Mouse (Mus musculus) gastrocnemius, adult 2 months (tissue): Measurements from ENCODE around the gene Arf4. TPM values are rescaled to one million over a fixed set of nuclear protein-coding genes. Genes with fewer than 3 reads are reported as not detected.

ENCODE experiments used
- DNase-seq: peaks from one replicate; pipeline ENCODE4 v3.0.0; 2022
- H3K27ac ChIP-seq: fragments of 200-600 bp; 2 replicates; pipeline ENCODE4 v1.8.1; 2022; ENCODE audit warnings: mild to moderate bottlenecking
- H3K4me3 ChIP-seq: fragments of 200-600 bp; 2 replicates; pipeline ENCODE4 v1.8.1; 2022; ENCODE audit warnings: mild to moderate bottlenecking, moderate library complexity
- CTCF ChIP-seq: fragments of 200-600 bp; IDR thresholded peaks from 2 replicates; pipeline ENCODE4 v1.8.1; 2022; ENCODE audit warnings: antibody characterized with exemption, mild to moderate bottlenecking, moderate library complexity
- intact Hi-C: fragments of 180-260 bp; cut with DNase I; formaldehyde crosslinking; loops from one replicate; pipeline ENCODE4 v1.15.1; 2025
- long read RNA-seq, 2 experiments: library from polyadenylated mRNA; stranded (forward); transcript quantifications; one replicate each; pipeline ENCODE4 v2.0.0; 2021
- total RNA-seq, 2 experiments: library from RNA; stranded (reverse); gene quantifications; 2 replicates each; pipeline ENCODE4 v1.2.3; 2021

The Arf4 gene
- total RNA-seq, result 10 to 100 TPM; 27.0 to 36.3 TPM
- long read RNA-seq, experiment 1, transcript Arf4-201 (6 exons, 2,165 nt), result major isoform, 40 of 43 reads
- long read RNA-seq, experiment 1, partial matches to known transcripts, result 2 of 43 reads
- long read RNA-seq, experiment 1, other reads (novel, unspliced or antisense), result 1 of 43 reads
- long read RNA-seq, experiment 2, transcript Arf4-201 (6 exons, 2,165 nt), result major isoform, 24 of 24 reads
- long read RNA-seq, experiment 2, partial matches to known transcripts, result 0 of 24 reads
- long read RNA-seq, experiment 2, other reads (novel, unspliced or antisense), result 0 of 24 reads

GRCm38 (mm10) chr14:26637851-26638707 is at the start of gene Arf4:
Gene Arf4 (plus strand): TSS chr14:26638074.
- intact Hi-C loops, result loop anchor here (2.0 to 5.0 kb wide), 3 partner anchors 56 to 149 kb away; partner anchors contain the start of gene Slmap
- peak within 1 kb of the TSS; percentile 94 for H3K4me3 ChIP-seq
- peak; percentile 99 for DNase-seq
- no peak for TF ChIP-seq CTCF
- peak within 1 kb of the TSS; percentile 98 for H3K27ac ChIP-seq

DNA sequence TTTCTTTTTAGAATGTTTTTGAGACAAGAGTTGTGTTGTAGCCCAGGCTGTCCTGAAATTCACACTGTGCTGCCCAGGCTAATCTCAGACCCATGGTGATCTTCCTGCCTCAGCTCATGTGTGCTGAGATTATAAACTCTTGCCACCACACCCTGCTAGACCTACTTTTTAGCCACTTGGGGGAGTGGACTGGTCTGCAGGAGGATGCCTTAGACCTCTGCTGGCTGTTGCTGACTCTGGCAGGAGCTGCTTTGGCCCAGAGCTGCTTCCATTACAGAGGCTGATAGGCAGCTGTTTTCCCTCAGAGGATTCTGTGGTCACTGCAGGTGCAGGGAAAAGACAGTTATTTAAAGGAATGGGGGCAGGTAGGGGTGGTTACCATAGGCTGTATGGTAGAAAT is 46.5 kb upstream of the Arf4 start:
- H3K27ac ChIP-seq, result no peak overlapping the region
- TF ChIP-seq CTCF, result no peak
- intact Hi-C loops, result no loop called here
- DNase-seq, result no peak
- no peak overlapping the region for H3K4me3 ChIP-seq

GRCm38 (mm10) chr14:26593281-26593895 is 44.5 kb upstream of the Arf4 start:
- intact Hi-C loops, result no loop called here
- H3K4me3 ChIP-seq, result no peak overlapping the region
- TF ChIP-seq CTCF, result no peak

DNA sequence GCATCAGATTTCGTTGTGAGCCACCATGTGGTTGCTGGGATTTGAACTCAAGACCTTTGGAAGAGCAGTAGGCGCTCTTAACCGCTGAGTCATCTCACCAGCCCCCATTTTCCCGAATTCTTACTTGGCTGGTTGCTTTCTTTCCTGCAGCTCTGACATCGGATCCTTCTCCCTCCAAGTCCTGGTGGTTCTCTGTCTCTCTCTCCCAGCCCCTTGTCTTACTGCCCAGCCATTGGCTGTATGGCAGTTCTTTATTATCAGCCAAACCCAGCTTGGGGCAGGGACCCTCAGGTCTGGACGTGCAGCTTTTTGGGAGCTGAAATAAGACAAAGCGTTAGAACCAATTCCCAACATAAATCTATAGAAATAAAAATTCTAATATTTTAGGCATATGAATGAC is 42.7 kb upstream of the Arf4 start:
- intact Hi-C loops, result no loop called here
- DNase-seq, result no peak
- TF ChIP-seq CTCF, result no peak

More at GRCm38 (mm10) chr14:26593281-26593895, 44.5 kb upstream of the Arf4 start:
- no peak for DNase-seq
- no peak overlapping the region for H3K27ac ChIP-seq

DNA sequence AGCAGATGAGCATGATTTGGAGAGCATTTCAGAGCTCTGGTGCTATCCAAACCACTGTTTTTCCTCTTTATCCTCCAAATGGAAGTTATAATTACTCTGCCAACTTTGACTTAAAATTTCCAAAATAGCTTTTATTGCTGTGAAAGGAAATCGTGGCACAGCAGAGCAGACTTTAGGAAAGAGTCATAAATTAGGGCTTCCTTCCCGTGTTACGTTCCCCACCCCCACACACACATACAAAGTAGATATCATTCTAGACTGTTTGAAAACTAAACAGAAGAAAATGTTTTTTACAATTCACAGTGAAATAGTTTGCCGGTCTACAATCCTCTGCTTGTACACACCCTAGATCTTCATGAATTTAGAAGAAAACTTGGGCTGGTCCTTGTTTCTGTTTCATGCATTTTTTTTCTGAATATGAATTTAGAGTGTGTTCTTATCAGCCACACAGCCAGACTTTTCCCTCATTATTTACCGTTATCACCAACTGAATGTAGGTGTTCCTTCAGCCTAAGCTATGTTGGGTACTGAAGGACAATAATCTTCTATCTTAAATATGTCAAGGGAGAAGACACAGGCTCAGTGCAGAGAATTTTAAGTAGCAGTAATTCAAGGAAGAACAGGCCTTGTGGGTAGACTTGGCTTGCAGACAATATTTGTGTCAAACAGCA is 42.0 kb upstream of the Arf4 start:
- TF ChIP-seq CTCF, result no peak
- Histone ChIP-seq H3K27ac (no peak overlapping the region), H3K4me3 (no peak overlapping the region)
- intact Hi-C loops, result no loop called here
- DNase-seq, result no peak

More for the DNA sequence above, 42.7 kb upstream of the Arf4 start:
- no peak overlapping the region for H3K4me3 ChIP-seq
- H3K27ac ChIP-seq, result no peak overlapping the region

- H3K4me3 ChIP-seq, result no peak overlapping the region
- intact Hi-C loops, result no loop called here
- H3K27ac ChIP-seq, result no peak overlapping the region
- DNase-seq, result no peak
- TF ChIP-seq CTCF, result no peak
Measured at GRCm38 (mm10) chr14:26605354-26605753, 32.5 kb upstream of the Arf4 start.

- intact Hi-C loops, result no loop called here
Measured at GRCm38 (mm10) chr14:26609674-26610073, 28.2 kb upstream of the Arf4 start.

GRCm38 (mm10) chr14:26610689-26611088 is 27.2 kb upstream of the Arf4 start:
- DNase-seq, result no peak
- Histone ChIP-seq H3K27ac (no peak overlapping the region), H3K4me3 (no peak overlapping the region)
- intact Hi-C loops, result no loop called here
- no peak for TF ChIP-seq CTCF

More at GRCm38 (mm10) chr14:26609674-26610073, 28.2 kb upstream of the Arf4 start:
- DNase-seq, result no peak
- no peak for TF ChIP-seq CTCF
- Histone ChIP-seq H3K27ac (no peak overlapping the region), H3K4me3 (no peak overlapping the region)

GRCm38 (mm10) chr14:26625301-26625700 is 12.6 kb upstream of the Arf4 start:
- Histone ChIP-seq H3K4me3 (no peak overlapping the region), H3K27ac (no peak overlapping the region)
- DNase-seq, result no peak
- TF ChIP-seq CTCF, result no peak
- intact Hi-C loops, result no loop called here

DNA sequence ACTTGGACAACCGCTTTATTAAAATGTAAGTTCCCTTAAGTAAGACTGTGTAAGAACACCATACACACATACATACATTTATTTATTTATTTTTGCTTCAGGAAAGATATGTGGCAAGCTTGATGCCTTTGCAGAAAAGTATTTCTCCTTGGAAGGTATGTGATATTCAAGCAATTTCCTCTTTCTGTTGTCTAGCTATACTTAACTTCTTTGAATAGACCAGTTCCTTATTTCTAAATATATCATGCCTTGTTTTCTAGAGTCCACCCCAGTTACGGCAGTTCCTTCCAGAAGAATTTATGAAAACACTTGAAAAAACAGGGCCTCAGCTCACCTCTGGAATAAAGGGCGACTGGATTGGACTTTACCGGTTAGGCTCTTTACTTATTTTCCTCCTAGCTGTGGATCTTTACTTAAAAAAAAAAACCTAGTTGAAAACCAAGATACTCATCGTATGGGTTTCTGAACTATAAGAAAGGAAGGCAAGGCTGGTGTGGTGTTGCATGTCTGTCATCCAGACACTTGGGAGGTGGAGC is 11.2 kb upstream of the Arf4 start:
- H3K4me3 ChIP-seq, result no peak overlapping the region
- DNase-seq, result no peak
- intact Hi-C loops, result no loop called here
- TF ChIP-seq CTCF, result no peak
- H3K27ac ChIP-seq, result no peak overlapping the region

DNA sequence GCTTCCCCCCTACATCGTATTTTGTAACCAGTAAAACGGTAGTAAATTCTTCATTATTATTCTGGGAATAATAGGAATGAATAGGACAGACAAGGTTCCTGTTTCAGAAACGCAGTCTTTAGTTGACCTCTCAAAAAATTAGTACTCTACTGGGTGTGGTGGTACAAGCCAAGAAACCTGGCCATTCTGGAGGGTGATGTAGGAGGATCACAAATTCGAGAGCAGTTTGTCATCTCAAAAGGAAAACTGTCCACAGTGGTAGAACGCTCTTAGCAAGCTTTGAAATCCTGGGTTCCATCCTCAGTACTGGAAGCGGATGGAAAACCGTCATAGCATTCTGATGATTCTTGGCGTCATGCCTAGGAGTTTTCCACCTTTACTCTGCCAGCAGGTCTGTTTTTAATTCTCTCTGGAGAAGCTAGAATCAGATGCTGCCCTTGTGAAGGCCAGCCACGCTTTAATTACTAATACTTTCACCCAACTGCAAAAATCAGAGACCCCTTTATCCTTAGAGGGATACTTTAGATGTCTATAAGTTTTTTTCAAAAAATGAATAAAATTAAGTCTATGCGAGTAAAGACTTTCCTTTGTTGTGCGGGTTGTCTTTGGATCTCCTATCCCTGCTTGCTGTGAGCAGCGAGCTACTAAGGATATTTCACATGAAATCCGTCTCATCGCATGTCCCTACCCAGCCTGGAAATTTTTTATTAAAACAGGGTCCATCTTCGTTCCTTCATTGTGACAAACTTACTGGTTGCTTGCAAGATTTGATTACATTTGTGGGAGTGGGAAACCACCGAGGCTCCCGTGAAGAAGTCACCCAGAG is 636 bp upstream of the Arf4 start:
- H3K4me3 ChIP-seq, result peak overlapping the region; percentile 94
- TF ChIP-seq CTCF, result no peak
- peak; percentile 41 for DNase-seq
- peak overlapping the region; percentile 98 for H3K27ac ChIP-seq
- intact Hi-C loops, result loop anchor here (2.0 to 5.0 kb wide), 2 partner anchors 55 to 102 kb away; partner anchors contain the start of gene Slmap
